Mouse (Mus musculus) stomach, embryonic 14.5 days (tissue): ENCODE data around the gene Stox1. TPM values are rescaled to one million over a fixed set of nuclear protein-coding genes. Genes with fewer than 3 reads are reported as not detected.
"Not testable (repeated sequence)": the region's sequence is repeated elsewhere in the genome, so short reads cannot be mapped to it uniquely, and the experiment has no call there.

ENCODE experiments used
- ATAC-seq: fragments of 200-750 bp; cut with Nextera tagmentation; 2 replicates; pipeline ENCODE4 v1.8.0; 2017; ENCODE audit warnings: low read depth, moderate TSS enrichment; ENCODE audit not compliant: insufficient number of reproducible peaks, insufficient read depth, low FRiP score
- H3K27ac ChIP-seq: fragments of 300-500 bp; sonication (generic); 2 replicates; pipeline ENCODE4 v1.5.1; 2014; ENCODE audit warnings: mild to moderate bottlenecking, low read length, moderate library complexity, mixed read lengths
- H3K27me3 ChIP-seq: fragments of 300-500 bp; sonication (generic); 2 replicates; pipeline ENCODE4 v1.6.1; 2014; ENCODE audit warnings: low read length, control low read depth, mixed read lengths; ENCODE audit not compliant: control insufficient read depth, insufficient read depth
- H3K36me3 ChIP-seq: fragments of 300-500 bp; sonication (generic); 2 replicates; pipeline ENCODE4 v1.6.1; 2014; ENCODE audit warnings: mild to moderate bottlenecking, control low read depth, low read length, moderate library complexity, mixed read lengths; ENCODE audit not compliant: control insufficient read depth, insufficient read depth
- H3K4me1 ChIP-seq: fragments of 300-500 bp; sonication (generic); 2 replicates; pipeline ENCODE4 v1.6.1; 2014; ENCODE audit warnings: low read length, control low read depth, mixed read lengths; ENCODE audit not compliant: control insufficient read depth, insufficient read depth
- H3K4me2 ChIP-seq: fragments of 300-500 bp; sonication (generic); replicated peaks from 2 replicates; pipeline ENCODE4 v1.6.1; 2014; ENCODE audit warnings: low read depth, low read length, control low read depth
- H3K4me3 ChIP-seq: fragments of 300-500 bp; sonication (generic); 2 replicates; pipeline ENCODE4 v1.5.1; 2014; ENCODE audit warnings: low read depth, low read length, control low read depth
- H3K9ac ChIP-seq: fragments of 300-500 bp; sonication (generic); replicated peaks from 2 replicates; pipeline ENCODE4 v1.6.1; 2014; ENCODE audit warnings: low read depth, mild to moderate bottlenecking, control low read depth, low read length, moderate library complexity, mixed read lengths
- H3K9me3 ChIP-seq: fragments of 300-500 bp; sonication (generic); 2 replicates; pipeline ENCODE4 v1.6.1; 2016; ENCODE audit warnings: low read depth, low read length, control low read depth; ENCODE audit not compliant: control insufficient read depth
- WGBS: fragments of 180-500 bp; shearing (Covaris S2); extraction: QIAGEN DNeasy Blood & Tissue Kit; methylation state at CpG from one replicate; pipeline ENCODE4 v1.1.7; 2014; 5-methylcytosine and 5-hydroxymethylcytosine counted together
- polyA plus RNA-seq: library from polyadenylated mRNA; unstranded; fragments of >200 nt; fragmentation: Nextera tagmentation; extraction: Ambion mirVana; gene quantifications from 2 replicates; pipeline ENCODE4 v1.2.1, GENCODE M21; 2014

Stox1 gene
- 1.3 and 1.5 TPM in 2 replicates for polyA plus RNA-seq

GRCm38 (mm10) chr10:62725771-62726687, at the start of gene Stox1:
Gene Stox1, minus strand, starts transcription at chr10:62726128.
- Histone ChIP-seq H3K9me3 (no peaks in the 10 kb centered on the region), H3K9ac (peak within 1 kb of the TSS; percentile 31; the same call in 1 of the 2 replicates), H3K27ac (no peak within 1 kb of the TSS), H3K27me3 (no peaks in the 10 kb centered on the region), H3K4me3 (peak within 1 kb of the TSS; percentile 54), H3K4me1 (no peaks in the 10 kb centered on the region), H3K36me3 (no peaks in the 10 kb centered on the region), H3K4me2 (peak within 1 kb of the TSS; percentile 90)
- 1% methylated on average over 83 of the region's 85 CpGs for WGBS
- ATAC-seq: peak; percentile 78

GRCm38 (mm10) chr10:62750781-62751180, 24.9 kb upstream of the Stox1 start:
- no peak overlapping the region for H3K4me2 ChIP-seq
- H3K9me3 ChIP-seq: no peaks in the 10 kb centered on the region
- ATAC-seq: no peak
- no peak overlapping the region for H3K4me3 ChIP-seq
- WGBS: 74% methylated on average over 6 of the region's 6 CpGs
- no peak overlapping the region for H3K27ac ChIP-seq
- no peak overlapping the region for H3K9ac ChIP-seq
- no peaks in the 10 kb centered on the region for H3K27me3 ChIP-seq
- H3K36me3 ChIP-seq: peaks cover 90% of the 10 kb centered on the region
- no peaks in the 10 kb centered on the region for H3K4me1 ChIP-seq

- WGBS: 84% methylated on average over 4 of the region's 4 CpGs
- H3K4me2 ChIP-seq: no peak overlapping the region
- no peaks in the 10 kb centered on the region for H3K27me3 ChIP-seq
Observed at GRCm38 (mm10) chr10:62739961-62740737, 14.2 kb upstream of the Stox1 start.

GRCm38 (mm10) chr10:62736965-62737688, 11.2 kb upstream of the Stox1 start:
- H3K27ac ChIP-seq: no peak overlapping the region
- H3K36me3 ChIP-seq: peaks cover 6% of the 10 kb centered on the region
- no peaks in the 10 kb centered on the region for H3K9me3 ChIP-seq
- H3K4me3 ChIP-seq: no peak overlapping the region
- H3K4me2 ChIP-seq: no peak overlapping the region
- no peaks in the 10 kb centered on the region for H3K4me1 ChIP-seq
- 44% methylated on average over 4 of the region's 4 CpGs for WGBS
- ATAC-seq: no peak
- no peak overlapping the region for H3K9ac ChIP-seq
- no peaks in the 10 kb centered on the region for H3K27me3 ChIP-seq

More at GRCm38 (mm10) chr10:62739961-62740737, 14.2 kb upstream of the Stox1 start:
- Histone ChIP-seq H3K9ac (no peak overlapping the region), H3K4me1 (no peaks in the 10 kb centered on the region), H3K27ac (no peak overlapping the region), H3K4me3 (no peak overlapping the region), H3K9me3 (no peaks in the 10 kb centered on the region), H3K36me3 (peaks cover 28% of the 10 kb centered on the region)
- ATAC-seq: no peak

- no peak overlapping the region for H3K4me3 ChIP-seq
- no peak overlapping the region for H3K4me2 ChIP-seq
- no peaks in the 10 kb centered on the region for H3K4me1 ChIP-seq
- H3K27me3 ChIP-seq: no peaks in the 10 kb centered on the region
- H3K27ac ChIP-seq: no peak overlapping the region
- H3K36me3 ChIP-seq: no peaks in the 10 kb centered on the region
- H3K9ac ChIP-seq: no peak overlapping the region
- ATAC-seq: no peak
- WGBS: 77% methylated on average over 10 of the region's 10 CpGs
- H3K9me3 ChIP-seq: no peaks in the 10 kb centered on the region
Observed at GRCm38 (mm10) chr10:62730826-62731225, 4.9 kb upstream of the Stox1 start.

GRCm38 (mm10) chr10:62724936-62725335, 992 bp downstream of the Stox1 start:
- 9% methylated on average over 7 of the region's 7 CpGs for WGBS
- Histone ChIP-seq H3K4me1 (no peaks in the 10 kb centered on the region), H3K9me3 (no peaks in the 10 kb centered on the region), H3K4me3 (peak overlapping the region; percentile 54; the same call in 1 of the 2 replicates), H3K36me3 (no peaks in the 10 kb centered on the region), H3K27ac (no peak overlapping the region), H3K9ac (no peak overlapping the region), H3K4me2 (peak overlapping the region; percentile 90), H3K27me3 (no peaks in the 10 kb centered on the region)
- no peak for ATAC-seq

- WGBS: 33% methylated on average over 4 of the region's 4 CpGs
- Histone ChIP-seq H3K4me1 (no peaks in the 10 kb centered on the region), H3K36me3 (no peaks in the 10 kb centered on the region), H3K9me3 (no peaks in the 10 kb centered on the region), H3K4me2 (no peak overlapping the region), H3K27ac (no peak overlapping the region), H3K27me3 (no peaks in the 10 kb centered on the region), H3K4me3 (no peak overlapping the region), H3K9ac (no peak overlapping the region)
- ATAC-seq: no peak
Observed at GRCm38 (mm10) chr10:62722701-62723100, 3.2 kb downstream of the Stox1 start.

- 88% methylated on average over 7 of the region's 8 CpGs for WGBS
Observed at GRCm38 (mm10) chr10:62720574-62720973, 5.4 kb downstream of the Stox1 start.

More at GRCm38 (mm10) chr10:62720574-62720973, 5.4 kb downstream of the Stox1 start:
- H3K4me3 ChIP-seq, H3K4me2 ChIP-seq, ATAC-seq, H3K9me3 ChIP-seq, H3K27me3 ChIP-seq, H3K9ac ChIP-seq, H3K27ac ChIP-seq, H3K4me1 ChIP-seq, H3K36me3 ChIP-seq: not testable (repeated sequence)
